Mouse (Mus musculus) gastrocnemius, postnatal 14 days (tissue): ENCODE results near the gene Abcb4. TPM values are rescaled to one million over a fixed set of nuclear protein-coding genes. Genes with fewer than 3 reads are reported as not detected.
"Not testable (repeated sequence)": the region's sequence is repeated elsewhere in the genome, so short reads cannot be mapped to it uniquely, and the experiment has no call there.

Experiments used
- DNase-seq: peaks from one replicate; pipeline ENCODE4 v3.0.0; 2021; ENCODE audit warnings: mixed read lengths
- intact Hi-C: fragments of 180-260 bp; cut with DNase I; formaldehyde crosslinking; loops from one replicate; pipeline ENCODE4 v1.15.1; 2025; ENCODE audit warnings: low total_unique reads
- total RNA-seq, 2 experiments: library from RNA; stranded (reverse); gene quantifications; 2 replicates each; pipeline ENCODE4 v1.2.3; 2021

Gene Abcb4
- total RNA-seq, 2 experiments from 2014 or later: 14.8 to 17.6 TPM

DNA sequence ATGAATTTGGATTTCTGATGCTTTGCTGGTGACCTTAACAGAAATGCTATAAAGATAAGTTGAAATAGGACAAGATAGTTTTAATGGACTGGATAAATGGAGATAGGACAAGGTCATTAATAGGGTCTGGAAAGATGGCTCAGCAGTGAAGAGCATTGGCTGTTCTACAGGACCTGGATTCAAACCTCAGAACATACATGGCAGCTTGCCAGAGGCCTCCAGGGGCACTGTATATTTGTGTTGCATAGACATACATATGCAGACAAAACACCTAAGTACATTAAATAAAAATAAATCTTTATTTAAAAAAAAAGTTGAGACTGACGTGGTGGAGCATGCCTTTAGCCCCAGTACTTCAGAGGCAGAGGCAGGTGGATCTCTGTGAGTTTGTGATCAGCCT lies 7.5 kb downstream of the Abcb4 start:
- no peak for DNase-seq
- intact Hi-C loops: no loop called here

DNA sequence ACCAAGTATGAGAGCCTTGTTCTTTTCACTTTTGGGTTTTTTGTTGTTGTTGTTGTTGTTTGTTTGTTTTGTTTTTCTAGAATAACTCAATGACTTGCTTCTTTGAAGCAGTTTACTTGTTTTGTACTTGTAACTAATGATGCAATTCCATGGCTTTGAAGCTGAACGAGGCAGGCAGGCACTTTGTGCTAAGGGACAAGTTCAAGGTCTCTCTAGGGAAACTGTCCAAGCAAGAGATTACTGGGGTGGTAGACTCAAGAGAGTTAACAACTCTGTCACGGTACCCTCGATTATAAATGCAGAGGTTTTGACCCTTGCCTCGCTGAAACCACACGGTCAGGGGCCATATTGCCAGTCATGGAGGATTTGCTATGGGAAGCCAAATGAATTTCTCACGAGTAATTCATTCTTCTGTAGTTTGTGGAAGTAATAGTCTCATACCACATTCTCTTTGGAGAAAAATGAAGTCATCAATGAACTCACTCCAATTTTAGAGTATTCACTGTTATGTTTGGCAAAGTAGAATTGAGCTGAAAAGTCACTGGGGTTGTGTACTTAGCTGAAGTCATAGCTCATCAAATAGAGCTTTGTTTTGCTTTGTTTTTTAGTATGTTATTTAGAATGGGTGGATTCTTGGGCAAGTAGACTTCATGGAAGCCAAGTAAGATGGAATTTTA lies 8.8 kb downstream of the Abcb4 start:
- intact Hi-C loops: no loop called here
- DNase-seq: no peak

DNA sequence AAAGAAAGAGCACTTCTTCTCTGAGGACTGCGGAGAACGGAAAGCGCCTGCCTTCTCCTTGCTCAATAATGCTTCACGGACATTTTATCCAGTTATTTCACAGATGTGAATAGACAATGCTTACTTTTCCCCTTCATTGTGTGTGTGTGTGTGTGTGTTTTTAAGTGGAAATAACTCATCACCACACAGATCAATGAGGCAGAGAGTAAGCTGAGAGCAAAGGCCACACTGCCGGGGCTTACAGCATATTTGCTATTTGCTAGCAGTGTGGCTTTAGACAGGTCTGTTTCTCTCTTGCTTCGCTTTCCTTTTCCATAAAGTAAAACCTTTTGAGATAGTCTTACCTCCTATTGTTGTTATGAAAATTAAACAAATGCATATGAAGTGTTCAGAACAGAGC lies 11.0 kb downstream of the Abcb4 start:
- intact Hi-C loops: no loop called here
- DNase-seq: no peak

DNA sequence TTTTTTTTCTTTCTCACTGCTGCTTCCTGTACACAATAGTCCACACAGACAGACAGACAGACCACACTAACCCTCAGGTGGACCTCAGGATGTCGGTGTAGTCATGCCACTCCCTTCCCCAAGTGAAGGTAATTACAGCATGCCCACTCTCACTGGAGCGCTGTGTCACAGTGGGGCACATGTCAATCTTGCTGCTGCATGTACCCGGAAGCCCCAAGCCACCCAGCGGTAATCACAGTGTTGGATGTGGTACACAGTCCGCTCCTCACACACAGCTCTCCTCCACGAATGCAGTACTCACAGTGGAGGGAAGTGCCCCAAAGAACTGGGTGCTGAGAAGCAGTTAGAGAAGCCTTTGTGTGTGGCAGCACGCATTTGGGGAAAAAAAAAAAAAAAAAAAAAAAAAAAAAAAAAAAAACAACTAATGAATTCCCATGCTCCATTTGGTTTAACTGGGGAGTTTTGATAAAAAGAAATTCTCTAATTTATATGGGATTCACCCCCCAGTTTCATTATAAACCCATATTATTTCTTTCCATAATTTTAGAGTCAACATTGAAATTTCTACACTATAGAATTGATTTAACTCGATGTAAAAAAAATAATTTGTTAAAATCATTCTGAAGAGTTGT lies 18.2 kb downstream of the Abcb4 start:
- DNase-seq: no peak
- intact Hi-C loops: no loop called here

DNA sequence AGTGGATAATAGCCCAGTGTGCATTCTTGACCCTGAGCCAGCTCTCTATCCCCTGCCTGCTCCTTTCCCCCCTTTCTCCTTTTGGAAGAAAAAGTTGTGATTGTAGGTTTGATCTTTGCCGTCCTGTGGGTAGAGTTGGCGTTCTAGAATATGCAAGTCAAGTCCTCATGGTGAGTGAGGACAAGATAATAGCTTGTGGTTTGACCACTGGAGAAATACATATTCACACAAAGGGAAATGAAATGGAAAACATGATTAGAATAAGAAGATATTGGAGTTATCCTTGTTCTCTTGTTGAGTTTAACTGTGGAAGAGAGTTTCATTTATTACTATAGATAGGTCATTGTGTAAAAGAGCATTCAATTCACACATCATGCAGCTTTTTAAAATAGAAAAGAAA lies 22.9 kb downstream of the Abcb4 start:
- DNase-seq: no peak
- intact Hi-C loops: no loop called here

DNA sequence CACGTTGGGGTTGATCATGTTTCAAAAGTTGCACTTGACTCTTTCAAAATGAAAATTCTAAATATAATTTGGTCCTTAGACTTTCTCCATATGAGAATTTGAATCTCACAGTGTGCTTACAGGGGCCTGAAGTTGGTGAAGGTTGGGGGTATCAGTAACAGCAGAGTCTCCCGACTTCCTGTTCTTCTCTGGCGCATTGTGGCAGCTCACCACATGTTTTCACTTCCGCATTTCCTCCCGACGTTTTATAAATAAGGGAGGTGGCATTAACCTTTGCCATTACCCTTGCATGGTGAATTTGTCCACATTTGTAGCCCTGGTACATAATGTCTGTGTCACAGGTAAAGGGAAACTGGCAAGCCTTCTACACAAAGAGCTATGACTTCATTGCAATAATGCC lies 23.6 kb downstream of the Abcb4 start:
- DNase-seq: no peak
- intact Hi-C loops: no loop called here

DNA sequence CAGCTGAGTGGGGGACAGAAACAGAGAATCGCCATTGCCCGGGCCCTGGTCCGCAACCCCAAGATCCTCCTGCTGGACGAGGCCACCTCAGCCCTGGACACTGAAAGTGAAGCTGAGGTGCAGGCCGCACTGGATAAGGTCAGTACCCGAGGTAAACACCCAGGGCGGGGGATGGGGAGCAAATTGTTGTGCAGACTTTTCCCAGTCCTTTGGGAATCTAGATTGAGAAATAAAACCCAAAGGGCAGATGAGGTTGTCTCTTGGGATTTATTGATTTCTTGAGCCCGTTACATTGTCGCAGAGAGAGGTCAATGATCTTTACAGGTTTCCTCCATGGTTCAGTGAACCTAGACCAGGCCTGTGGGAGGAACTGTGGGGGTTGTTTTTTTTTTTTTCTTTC lies 34.9 kb downstream of the Abcb4 start:
- intact Hi-C loops: loop anchor here (10.0 kb wide), 1 partner anchor 496 kb away; no protein-coding TSS in a partner anchor
- DNase-seq: no peak

DNA sequence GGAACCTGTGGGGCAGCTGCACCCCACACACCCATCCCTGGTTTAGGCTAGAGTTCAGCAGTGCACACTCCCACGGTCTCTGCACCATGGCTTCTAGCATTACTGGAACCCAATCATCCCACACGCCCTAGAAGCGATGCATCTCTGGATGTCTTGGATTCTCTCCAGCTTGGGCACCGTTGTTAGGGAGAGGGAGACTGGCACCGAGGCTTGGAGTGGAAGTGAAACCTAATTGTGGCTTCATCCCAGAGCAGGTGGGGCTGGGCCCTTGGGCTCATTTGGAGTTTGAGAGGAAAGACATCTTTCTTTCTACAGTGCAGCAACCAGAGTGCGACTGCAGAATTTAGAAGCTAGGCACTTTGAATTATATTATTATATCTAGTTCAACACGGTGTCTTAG lies 44.4 kb downstream of the Abcb4 start:
- intact Hi-C loops: loop anchor here (10.0 kb wide), 1 partner anchor 107 kb away; no protein-coding TSS in a partner anchor
- DNase-seq: no peak

DNA sequence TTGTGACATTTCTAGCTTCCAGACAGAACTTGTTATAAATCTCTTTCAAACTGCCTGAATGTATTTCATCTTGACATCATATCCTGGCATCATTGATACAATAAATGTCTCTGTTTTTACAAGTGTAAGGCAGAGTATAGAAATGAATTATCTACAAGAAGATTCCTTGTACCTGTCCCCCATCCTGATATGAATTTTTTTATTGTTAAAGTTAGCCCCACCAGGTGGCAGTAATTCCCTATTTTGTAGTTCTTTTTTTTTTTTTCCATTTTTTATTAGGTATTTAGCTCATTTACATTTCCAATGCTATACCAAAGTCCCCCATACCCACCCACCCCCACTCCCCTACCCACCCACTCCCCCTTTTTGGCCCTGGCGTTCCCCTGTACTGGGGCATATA lies 47.7 kb downstream of the Abcb4 start:
- DNase-seq, intact Hi-C loops: not testable (repeated sequence)

DNA sequence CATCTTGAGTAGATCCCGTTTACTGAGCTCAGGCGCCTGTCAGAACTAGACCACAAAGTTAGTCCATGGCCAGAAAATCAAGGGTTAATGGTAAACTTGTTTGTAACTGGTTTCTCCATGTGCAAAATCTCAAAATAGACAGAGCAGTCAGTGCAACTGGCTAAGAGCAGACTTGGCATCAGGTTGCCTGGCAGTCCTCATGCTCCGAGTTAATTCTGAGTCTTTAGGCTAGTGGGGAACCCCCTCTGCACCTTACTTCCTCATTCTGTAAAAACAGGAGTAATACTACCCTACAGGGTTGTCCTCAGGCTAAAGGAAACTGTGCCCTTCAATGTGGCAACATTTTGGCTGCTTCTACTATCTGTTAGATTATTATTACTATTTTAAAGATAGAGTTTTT lies 50.3 kb downstream of the Abcb4 start:
- peak; percentile 41 for DNase-seq

DNA sequence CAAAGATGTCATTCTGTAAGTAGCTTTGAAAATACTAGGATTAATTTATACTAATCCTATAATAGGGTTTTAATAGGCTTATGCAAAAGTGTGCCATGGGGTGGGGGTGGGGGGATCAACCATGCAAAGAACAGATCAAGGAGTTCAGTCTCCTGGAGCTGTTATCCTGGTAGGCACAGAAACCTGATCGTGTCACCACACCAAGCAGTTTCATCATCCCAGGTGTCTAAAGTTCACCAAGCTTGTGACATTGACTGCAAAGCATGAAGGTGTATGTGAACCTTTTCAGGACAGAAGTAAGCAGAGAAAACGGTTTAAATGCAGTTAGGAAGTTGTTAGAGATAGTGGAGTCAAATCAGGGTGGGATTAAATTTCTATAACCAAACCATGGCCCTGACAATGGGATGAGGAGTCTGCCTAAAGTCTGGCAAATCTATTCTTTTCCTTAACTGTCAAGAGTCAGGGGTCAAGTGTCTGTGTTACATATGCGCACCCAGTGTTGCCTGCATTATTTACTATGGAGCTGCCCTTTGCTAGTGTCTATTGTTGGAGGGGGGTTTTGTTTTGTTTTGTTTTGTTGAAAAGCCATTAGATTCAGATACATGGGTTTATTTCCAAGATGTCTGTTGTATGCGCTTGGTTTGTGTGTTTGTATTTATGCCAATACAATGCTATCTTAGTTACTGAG lies 54.0 kb downstream of the Abcb4 start:
- no peak for DNase-seq
- intact Hi-C loops: no loop called here

More for the DNA sequence above, 50.3 kb downstream of the Abcb4 start:
- intact Hi-C loops: no loop called here

DNA sequence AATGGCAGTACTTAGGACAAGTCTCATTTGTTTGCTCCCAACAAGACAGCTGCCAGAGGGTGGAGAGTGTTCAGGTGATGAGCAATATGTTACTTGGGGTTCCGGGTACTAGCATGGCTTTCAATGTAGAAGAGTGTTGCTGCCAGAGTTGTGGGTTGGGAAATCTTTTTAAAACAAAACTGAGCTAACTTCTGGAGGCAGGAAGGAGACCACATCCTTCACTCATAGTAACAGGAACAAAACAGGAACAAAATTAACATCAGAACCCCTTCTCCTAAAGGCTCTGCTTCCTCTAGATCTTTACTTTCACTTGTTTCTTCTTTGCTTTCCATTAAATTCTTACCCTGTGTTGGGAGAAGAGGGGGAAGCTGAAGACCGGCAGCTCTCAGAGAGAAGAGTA lies 60.1 kb downstream of the Abcb4 start:
- DNase-seq: no peak
- intact Hi-C loops: no loop called here

DNA sequence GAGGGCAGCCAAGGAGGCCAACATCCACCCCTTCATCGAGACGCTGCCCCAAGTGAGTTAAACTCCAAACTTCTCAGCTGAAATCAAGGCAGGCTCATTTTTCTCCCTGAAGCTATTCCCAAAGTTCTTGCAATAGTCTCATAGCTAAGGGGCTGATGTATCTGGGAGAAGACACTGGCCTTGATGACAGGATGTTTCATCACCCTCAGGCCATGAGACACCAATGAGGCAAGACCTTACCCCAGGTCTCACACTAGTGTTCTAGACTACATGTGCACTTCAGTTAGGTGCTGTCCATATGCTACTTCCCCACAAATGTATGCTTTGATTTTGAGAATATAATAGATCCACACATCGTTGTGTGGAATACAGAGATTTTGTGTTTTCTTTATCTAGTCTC lies 62.0 kb downstream of the Abcb4 start:
- no peak for DNase-seq
- intact Hi-C loops: no loop called here

DNA sequence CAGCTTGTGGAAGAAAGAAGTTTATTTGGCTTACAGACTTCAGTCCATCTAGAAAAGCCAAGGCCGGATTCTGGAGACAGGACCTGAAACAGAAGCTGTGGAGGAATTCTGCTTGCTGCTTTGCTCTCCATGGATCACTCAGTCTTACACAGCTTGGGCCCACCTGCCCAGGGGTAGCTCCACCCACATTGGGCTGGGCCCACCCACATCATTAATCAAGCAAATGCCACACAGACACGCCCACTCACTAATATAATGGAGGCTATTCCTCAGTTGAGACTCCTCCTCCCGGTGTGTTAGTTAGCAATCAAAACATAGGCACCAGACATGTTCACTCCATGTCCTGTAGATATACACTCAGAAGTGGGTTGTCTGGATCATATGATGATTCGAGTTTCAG lies 67.0 kb downstream of the Abcb4 start:
- DNase-seq: no peak
- intact Hi-C loops: no loop called here

DNA sequence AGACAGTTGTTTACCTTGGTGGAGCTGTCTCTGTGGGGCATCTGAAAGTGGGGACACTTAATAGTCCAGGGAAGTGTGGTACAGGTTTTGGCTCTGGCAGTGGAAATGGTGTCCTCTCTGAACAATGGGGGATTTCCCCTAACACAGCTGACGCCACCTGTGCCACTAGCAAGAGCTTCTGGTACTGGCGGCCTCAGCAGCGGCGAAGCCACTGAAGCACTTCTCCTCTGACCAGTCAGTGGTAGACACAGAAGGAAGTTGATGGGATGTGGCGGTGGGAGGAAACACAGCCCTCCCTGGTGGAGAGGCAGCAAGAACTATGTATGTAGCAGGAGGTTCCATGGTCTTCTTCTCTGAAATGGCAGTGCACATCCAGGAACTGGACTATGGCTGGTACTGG lies 71.0 kb downstream of the Abcb4 start:
- DNase-seq: no peak
- intact Hi-C loops: no loop called here

DNA sequence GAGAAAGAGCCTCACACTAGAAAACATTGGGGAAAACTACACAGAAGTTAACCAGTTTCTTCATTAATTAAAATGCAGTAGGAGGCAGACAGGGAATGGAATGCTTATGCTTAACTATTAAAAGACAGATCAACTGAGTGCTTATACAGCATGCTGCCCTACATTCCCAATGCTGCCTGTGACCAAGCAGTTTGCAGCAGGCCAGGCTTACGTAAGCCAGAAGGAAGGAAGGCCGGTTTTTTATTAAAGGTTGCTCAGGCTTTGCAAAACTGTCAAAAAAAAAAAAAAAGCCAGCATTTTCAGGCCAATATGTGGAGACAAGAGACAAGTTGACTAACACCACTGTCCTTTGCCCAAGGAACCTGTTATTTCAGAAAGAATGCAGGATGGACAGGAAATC lies 77.2 kb downstream of the Abcb4 start:
- intact Hi-C loops: no loop called here
- DNase-seq: no peak

DNA sequence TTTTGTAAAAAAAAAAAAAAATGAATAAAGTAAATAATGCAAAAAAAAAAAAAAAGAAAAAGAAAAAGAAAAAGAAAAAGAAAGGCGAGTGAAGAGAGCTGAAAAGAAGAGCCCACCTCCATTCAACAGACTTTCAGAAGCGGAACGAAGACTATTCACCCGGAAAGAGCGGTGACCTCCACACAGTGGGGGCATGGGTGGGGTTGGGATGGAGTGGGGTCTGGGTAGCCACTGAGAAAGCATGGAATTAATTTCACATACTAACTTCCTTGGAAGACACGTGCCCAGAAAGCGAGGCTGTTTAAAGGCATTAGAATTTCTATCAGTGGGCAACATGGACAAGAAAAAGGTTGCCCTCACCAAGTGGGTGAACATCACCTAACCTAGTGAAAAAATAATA lies 78.8 kb downstream of the Abcb4 start:
- DNase-seq: no peak
- intact Hi-C loops: no loop called here

DNA sequence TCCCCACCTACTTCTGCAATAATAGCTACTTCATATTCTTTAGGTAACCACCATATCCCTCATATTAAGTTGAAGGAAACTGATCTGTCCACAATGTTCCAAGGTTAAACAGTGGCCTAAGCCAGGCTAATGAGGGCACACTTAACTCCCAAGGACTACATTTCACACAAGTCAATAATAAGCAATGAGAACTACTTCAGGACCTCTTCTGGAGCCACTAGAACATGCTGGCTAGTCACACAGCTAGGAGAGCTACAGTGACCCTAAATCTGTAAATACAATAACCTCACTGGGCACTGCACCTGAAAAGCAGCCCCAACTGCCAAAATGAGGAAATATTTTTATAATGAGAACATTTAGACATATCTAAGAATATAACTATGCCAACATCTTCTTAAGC lies 81.2 kb downstream of the Abcb4 start:
- intact Hi-C loops: no loop called here
- DNase-seq: no peak

DNA sequence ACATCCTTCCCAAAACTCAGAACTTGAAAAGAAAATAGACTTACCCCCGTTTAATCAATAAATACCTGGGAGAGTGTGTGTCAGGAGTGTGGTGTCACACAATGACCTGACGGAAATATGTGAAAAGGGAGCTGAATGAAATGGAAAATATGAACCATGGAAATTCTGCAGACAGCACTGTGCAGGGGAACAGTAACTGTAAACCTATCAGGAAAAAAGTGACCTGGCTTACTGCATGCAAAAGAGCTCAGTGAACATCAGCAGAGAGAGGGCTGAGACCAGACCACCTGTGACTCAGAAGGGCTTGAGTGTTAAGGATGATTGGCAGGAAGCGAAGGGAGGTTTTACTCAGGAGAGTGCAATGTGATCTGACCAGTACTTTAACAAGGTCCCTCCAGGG lies 92.0 kb downstream of the Abcb4 start:
- DNase-seq: no peak
- intact Hi-C loops: no loop called here

DNA sequence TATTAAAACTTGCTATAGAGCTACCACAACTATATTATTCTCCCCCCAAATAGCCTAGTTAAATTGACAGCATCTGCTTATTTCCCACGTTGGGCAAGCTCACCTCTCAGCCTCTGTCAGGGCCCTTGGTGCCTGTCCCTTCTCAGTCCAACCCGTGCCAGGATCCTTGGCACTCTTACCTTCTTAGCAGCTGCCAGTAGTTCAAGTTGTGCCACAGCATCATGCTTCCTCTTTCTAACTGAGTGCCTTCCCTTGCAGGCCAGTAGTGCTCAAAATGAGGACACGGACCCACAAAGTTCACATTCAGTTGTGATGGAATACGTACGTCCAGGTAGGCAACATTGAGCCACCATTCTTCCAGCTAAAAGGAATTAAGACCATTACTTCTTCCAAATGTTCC lies 94.4 kb downstream of the Abcb4 start:
- no peak for DNase-seq
- intact Hi-C loops: no loop called here

DNA sequence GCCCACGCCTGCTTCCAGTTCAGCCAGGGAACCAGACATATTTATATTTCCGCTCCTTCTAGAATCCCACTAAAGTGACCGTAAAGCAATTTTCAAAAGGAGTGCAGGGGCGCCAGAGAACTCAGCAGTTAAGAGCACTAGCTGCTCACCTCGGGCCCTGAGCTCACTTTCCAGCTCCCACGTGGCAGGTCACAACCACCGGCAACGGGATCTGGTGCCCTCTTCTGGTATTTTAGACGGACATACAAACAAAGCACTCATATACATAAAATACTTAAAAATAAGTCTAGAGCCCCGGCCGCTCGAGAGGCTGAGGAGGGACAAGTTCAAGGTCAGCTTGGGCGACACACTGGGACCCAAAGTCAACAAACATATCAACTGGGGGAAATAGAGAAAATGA lies 97.0 kb downstream of the Abcb4 start:
- DNase-seq: no peak
- intact Hi-C loops: no loop called here
